Mouse (Mus musculus) embryo, embryonic 10.5 days (tissue): ENCODE results near the gene Col6a6.

Experiments
- DNase-seq: peaks from one replicate; pipeline ENCODE4 v3.0.0-alpha.2; 2015; ENCODE audit warnings: low spot score

Gene Col6a6

DNA sequence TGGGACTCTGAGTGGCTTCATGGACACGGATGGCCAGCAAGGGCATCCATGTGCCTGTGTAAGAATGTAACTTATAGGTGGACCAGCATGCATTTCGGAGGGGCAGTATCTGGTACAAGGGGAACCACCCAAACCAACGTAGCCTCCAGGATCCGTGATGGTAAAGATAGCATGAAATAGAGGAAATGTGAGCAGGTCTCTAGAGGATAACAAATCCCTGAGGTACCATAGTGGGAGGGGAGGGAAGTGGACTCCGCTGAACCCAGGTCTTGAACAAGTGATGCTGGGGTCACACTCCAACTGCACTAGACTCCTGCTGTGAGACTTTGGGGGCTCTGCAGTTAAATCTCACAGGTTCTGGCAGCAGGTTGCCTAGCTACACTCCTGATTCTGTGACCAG, 27.7 kb downstream of the Col6a6 start:
- no peak for DNase-seq

DNA sequence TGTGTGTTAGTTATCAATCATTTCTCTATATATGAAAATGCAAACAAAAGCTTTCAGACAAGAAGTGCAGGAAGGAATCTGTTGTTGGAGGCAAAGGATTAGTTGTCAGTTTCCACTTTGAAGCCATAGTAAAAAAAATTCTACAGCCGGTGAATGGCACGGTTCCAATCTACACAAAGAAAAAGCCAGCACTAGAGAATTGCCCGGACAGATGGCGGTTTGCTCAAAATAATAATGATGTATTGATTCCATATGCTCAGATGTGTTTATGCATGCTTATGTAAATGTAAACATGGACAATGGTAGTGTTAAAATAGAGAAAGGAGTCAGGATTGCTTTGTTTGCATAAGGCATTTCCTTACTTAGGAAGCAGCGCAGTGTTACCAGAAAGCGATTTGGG, 31.8 kb downstream of the Col6a6 start:
- no peak for DNase-seq

DNA sequence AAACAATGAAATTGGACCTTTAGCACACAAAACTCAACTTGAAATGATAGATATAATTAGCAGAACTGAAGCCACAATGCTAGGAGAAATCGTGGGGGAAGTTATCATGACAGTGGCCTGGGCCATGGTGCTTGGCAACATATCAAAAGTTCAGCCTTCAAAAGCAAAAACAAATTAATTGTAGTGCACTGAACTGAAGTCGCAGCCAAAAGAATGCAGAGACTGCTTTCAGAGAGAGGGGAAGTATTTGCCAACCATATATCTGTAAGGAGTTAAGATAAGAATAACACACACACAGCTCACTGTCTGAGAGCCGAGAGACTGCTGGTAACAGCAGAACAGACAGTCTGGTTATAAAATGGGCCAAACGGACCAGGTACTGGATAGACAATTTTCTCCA, 33.0 kb downstream of the Col6a6 start:
- no peak for DNase-seq

DNA sequence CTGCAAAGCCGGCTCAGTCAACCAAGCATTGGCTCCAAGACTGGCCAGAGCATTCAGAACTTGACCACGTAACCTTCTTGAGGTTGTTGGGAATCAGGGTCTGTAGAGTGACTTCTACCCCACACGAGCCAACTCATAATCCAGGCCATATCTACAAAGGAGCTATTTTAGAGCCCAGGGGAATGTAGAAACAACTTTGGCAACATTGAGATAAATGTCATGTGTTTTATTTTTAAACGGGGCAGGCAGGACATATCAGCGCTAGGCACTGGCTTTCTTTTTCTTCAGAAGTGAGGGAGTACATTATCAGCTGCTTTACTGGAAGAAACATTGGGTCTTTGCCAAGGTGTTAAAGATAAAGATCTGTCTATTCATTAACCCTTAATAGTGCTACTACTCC, 36.1 kb downstream of the Col6a6 start:
- no peak for DNase-seq

DNA sequence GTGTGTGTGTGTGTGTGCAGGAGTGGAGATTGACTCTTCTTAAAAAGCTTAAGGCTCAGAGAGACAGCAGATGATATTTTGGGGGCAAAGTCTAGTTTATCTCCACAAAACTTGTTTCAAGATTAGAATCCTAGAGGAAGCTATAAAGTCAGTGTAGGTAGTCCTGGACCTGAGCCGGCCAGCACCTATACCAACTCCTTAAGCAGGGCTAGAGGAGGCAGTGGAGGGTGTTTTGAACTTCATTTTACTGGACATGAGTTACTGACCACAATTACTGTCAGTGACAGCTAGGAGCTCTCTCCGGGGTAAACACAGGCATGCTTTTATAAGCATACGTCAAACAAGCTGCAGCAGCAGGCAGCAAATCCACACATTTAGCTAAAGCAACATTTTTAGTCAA, 39.8 kb downstream of the Col6a6 start:
- no peak for DNase-seq

DNA sequence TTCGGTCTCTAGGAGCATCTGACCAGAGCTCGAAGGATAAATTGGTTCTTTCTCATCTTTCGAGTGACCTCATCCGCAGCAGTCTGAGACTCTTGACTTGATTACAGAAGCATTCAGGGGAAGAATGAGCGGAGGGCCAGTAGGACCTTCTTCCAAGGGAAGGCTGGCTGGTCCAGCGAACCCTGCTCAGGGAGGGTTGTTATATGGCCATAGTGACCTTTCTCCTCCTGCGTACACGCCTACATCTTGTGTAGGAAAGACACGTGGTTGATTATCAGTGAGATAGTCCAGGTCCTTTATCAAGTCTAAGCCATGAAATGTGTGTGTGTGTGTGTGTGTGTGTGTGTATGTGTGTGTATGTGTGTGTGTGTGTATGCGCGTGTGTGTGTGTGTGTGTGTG, 40.2 kb downstream of the Col6a6 start:
- DNase-seq, result no peak

DNA sequence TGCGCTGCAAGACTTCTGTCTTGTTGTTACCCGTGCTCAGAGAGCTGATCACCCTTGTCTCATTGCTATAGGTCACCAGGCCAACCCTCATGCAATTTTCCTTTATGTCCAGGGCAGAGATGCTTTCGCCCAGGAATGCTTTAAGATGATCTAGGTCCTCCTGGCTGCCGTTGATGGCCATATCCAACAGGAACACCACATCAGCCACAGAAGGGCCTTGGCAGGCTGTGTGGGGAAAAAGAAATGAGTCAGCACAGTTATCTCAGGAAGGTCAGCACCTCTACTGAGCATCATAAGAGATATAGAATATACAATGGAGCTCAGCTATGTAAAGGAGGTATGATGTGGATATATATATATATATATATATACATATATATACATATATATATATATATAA, 43.9 kb downstream of the Col6a6 start:
- no peak for DNase-seq

DNA sequence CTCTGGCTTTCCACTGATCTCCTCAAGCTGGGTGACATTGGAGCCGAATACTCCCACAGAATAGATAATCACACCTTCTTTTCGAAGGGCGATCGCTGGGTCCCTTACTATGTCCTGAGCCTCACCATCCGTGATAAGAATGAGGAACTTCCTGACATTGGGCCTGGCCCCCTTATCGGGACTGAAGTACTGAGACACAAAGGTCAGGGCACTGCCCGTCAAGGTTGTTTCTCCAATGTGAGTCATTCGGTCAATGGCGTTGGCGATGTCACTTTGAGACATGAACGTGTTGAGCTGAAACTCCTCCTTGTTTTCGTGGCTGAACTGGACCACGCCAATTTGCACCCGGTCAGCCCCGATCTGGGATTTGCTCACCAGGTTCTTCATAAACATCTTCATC, 47.3 kb downstream of the Col6a6 start:
- no peak for DNase-seq

DNA sequence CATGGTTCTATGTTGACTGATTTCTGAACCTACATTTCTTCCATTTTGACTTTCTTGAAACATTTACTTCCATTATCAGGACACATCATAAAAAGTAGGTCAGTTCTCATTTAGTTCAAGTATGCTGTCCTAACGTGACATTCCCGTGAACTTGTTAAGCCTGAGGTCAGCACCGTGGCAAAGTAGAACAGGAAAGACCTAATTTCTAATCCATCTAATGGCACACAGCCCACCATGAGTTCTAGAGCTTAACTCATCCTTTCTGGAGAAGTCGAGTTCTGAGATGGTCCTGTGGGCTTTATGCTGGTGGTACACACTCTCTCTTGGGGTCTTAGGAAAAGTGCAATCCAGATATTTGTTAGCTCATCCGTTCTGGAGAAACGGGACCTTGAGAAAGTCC, 49.2 kb downstream of the Col6a6 start:
- DNase-seq, result no peak

DNA sequence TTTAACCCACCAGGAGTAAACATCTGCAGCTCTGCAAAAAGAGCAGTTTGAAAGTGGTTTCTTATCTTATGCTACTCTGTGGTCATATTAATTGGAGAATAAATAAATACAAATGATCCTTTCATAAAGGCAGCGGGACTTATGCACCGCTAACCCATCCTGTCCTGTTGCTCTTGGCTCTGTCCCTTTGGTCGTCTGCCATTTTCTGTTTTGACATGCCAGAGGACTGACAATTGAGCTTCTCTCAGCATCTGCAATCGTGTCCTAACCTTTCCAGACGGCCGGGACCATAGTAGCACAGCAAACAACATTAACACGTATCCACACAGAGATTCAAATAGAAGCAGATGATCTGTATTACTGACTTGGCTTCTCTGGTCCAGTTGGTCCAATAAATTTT, 53.1 kb downstream of the Col6a6 start:
- no peak for DNase-seq

DNA sequence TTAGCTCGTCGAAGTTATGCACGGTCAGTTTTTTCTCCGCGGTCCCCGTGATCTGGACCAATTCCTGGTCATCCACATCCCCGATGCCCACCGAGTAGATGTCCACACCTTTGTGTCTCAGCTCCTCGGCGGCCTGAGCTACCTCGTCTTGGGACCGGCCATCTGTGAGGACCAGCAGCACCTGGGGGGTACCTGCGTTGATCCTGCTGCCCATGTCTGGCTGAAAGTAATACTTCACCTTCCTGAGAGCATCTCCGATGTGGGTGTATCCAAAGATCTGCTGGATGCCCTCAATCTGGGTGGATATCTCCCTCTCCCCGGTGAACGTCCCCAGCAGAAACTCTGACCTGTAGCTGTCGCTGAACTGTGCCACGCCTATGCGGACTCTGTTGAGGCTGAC, 53.6 kb downstream of the Col6a6 start:
- no peak for DNase-seq

DNA sequence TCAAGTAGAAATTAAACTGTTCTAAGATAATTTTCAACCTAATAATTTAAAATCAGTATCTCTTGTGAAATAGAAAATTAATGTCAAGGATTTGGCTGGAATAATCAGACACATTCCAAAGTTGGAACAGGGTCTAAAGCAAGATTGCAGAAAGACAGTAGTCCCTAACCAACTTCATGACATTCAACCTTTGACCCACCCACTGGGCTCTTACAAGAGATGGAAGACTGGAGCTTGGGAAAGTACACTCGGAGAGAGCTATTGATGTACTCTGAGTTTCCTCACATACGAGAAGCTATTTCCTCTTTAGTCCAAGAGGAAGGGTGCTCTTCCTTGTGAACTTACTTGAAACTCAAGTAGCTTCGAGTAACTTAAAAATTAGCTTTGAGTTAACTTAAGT, 56.6 kb downstream of the Col6a6 start:
- no peak for DNase-seq

DNA sequence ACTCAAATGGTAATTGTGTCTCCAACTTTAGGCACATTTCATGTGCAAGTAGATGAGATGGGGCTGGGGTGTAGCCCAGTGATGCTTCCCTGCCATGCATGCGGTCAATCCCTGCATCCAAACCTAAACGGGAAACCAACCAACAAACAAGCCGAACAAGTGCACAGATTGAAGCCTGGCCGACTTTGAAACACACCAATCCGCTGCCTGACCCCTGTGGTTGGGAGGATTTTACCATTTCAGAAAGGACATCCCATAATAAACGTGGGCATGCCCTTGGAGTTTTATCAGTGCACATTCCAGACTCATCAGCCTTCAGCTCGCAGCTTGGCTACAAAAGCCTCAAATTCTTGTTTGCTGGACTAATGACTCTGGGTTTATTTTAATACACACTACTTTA, 57.3 kb downstream of the Col6a6 start:
- DNase-seq, result no peak

DNA sequence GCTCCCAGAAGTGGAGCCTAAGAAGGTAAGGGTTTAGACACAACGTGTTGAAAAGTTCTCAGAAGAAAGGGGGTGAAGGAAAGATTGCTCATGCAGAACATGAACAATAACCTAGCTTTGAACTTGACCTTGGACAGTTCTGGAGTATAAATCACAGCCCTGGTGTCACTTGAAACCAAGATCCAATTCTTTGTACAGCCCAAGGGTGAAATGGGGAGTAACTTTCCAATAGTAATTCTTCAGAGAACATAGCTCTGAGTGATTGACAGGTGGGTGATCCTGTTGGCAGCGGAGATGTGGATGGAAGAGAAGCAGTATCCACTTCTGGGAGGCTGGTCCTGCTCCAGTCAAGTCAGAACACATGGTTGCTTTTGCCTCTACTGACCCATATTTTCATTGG, 62.1 kb downstream of the Col6a6 start:
- DNase-seq, result no peak

DNA sequence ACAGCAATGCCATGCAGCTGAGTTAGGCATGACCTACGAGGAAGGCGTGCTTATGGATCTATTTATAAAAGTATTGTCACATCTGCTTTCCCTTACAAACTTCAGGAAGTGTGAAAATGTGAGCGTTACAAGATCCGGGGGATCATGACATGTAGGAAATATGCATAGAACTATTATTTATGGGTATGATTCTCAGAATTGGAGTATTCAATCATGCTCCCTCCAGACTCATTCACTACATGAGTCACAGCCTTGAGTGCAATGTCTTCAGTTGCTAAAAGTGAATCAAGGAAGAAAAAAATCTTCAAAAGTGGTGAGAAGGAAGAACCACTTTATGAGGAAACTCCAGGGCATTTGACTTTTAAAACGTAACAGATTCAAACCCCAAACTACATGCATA, 63.3 kb downstream of the Col6a6 start:
- DNase-seq, result no peak

DNA sequence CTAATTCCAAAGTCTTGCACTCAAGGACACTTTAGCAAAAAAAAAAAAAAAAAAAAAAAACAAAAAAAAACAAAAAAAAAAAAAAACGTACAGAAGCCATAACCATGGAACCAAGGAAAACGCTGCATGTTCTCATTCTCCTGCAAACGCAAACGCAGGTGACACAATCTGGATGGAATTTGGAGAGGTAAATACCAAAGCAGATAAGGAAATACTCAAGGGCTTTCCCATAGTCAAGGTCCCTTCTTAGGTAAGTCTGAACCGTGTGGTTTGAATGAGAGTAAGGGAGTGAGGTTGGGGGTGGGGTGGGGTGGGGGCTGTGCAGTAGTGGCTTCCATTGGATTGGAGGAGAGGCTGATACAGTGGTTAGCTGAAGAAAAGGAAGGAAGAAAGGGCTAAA, 63.8 kb downstream of the Col6a6 start:
- DNase-seq, result no peak

DNA sequence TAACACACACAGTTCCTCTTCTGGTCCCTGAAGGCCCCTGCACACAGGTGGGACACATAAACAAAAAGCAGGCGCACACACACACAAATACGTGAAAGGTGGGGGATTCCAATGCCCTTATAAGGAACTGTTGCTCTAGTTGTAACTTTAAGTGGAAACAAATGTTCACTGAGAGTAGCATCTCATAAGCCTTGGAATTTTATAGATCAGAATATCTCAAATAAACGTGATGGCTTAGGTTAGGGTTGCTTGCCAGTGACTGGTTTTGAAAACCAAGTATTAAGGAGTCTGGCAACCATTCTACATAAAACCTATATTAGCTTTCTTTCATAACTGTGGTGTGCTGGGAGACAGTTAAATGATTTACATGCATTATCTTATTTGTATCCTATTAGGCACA, 64.3 kb downstream of the Col6a6 start:
- no peak for DNase-seq

DNA sequence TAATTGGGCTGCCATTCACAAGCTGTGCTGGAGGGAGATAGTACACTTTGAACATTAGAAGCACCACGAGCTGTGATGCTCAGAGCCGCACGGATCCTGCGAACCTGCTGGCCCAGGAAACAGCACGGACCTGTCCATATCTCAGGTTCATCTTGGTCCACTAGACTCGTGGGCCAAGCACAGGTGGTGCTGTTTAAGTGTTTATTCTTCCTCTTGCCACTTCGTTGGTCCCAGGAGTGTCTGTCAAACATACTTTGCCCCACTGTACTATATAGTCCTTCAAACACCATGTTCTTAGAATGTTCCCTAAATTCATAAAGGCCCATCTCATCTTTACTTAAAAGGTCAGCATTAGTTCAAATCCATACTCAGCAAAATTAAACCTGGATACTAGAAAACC, 65.7 kb downstream of the Col6a6 start:
- no peak for DNase-seq

DNA sequence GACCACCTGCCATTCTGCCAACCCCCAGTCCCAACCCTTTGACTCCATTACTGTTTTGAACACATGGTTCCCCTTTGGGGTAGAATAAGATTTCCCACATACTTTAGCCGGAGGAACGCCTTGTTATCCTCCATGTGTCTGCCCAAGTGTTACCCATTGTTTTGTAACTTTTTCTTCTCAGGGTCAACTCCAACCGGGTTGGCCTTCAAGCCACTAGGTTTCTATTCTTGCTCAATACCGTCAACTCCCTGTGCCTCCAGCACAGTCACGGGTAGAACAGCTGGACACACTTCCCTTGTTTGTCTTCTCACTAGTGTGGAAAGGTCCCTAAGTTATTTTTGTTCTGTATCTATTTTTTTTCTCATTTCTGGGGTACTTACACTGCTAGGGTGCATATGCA, 69.1 kb downstream of the Col6a6 start:
- no peak for DNase-seq

DNA sequence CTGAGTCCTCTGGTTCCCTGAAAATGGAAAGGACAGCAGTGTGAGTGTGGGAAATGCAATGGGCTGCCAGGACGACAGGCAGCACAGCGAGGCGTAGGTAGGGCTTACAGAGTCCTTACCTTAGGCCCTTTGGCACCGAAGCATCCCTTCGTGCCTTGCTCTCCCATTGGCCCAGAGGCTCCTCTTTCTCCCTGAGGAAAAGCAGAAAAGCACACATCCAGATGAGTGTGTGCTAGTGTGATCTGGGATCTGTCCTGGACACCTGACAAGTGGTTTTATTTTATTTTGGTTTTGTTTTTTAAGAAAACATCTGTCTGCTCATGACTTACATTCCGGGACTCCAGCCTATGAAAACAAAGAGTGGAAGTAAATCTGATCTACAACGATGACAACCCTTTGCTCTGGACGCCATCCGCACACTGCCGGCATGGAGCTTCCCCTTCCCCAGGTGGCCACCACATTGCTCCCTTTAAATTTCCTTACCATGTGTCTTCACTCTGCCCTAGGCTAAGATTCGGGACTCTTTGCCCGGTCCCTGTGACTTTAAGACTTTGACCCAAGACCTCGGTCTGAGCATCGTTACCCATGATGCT, 69.7 kb downstream of the Col6a6 start:
- peak; percentile 16 for DNase-seq

DNA sequence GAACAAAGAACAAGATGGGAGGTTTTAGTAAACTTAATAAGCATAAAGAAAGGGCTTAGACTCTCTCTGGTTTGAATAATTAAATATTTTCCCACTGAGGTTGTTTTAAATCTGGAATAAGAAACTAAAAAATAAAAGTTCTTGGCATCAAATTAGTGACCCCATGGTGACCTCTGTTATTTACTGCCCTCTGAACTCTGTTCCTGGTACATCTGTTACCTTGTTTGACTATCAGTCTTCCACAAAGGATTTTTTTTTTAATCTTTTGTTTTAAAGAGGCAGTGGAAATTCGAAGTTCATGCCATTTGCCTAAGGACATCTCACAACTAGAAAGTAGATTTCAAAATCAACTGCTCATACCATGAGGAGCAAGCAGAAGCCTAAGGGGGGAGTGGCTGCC, 73.7 kb downstream of the Col6a6 start:
- DNase-seq, result no peak

DNA sequence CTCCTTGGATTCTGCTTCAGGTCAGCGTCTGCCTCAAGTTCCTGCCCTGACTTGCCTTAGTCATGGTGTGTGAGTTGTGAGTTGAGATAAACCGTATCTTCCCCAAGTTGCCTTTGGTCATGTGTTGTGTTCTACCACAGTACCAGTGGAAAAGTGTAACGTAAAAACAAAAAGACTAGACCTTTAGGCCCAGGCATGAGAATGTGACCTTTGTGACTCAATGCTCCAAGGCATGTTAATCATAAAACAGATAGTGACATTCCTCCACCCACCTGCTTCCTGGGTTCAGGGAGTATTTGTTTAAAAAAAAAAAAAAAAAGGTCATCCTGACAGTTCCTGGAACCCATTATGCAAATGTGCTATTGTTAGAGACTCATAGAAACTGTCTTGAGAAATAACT, 82.1 kb downstream of the Col6a6 start:
- no peak for DNase-seq

DNA sequence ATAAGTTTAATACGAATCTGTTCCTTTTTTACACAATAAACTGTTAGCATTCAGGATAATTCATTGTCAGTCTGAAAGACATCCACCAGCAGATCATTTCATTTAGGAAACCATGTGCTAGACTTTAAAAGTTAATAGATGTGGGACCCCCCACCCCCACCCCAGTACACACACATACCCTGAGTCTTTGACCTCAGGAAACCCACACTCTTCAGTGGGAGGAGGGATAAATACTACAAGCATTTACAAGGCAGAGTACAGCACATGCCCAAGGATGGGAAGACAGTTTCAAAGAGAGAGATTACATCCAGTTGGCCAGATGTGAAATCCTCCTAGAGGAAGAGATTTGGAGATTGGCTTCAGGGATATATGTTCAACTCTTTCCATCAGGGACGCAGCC, 87.5 kb downstream of the Col6a6 start:
- DNase-seq, result no peak

DNA sequence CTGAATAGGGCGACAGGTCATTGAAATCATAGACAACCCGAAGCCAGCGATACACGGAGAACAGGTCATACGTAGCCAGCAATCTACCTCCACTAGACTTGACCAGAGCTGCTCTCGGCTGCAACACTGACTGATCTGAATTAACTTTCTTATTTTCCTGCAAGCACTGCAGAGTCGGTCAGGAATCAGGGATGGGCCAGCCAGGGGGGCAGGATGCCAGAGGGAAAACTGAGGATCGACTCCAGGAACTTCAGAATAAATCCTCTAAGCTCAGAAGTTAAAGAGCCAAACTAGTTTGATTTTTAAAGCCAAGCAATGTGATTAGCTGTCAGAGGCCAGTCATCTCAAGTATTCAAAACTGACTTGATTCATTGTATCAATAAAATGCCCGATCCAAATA, 88.5 kb downstream of the Col6a6 start:
- no peak for DNase-seq

DNA sequence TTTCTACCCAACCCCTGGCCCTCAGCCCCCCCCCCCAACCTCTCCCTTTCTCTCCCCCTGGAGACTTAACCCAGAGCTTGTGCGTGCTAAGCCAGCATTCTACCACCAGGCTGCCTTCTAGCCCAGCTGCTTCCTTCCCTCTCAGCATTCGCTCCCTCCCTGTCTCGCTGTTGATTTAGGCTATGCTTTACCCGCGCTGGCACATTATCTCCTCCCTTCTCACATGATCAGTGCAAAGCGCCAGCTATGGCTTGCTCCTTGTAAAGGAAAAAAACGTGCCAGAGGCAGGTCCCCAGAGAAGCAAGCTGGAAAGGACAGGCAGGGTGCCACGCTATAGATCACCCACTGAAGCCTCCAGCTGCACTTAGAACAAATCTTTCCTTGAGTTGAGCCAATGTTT, 90.5 kb downstream of the Col6a6 start:
- DNase-seq, result peak; percentile 24
